Mouse (Mus musculus) neural tube, embryonic 15.5 days (tissue): Measurements from ENCODE around the gene Ak9. TPM values are rescaled to one million over a fixed set of nuclear protein-coding genes. Genes with fewer than 3 reads are reported as not detected.

Experiments
- ATAC-seq: fragments of 200-750 bp; cut with Nextera tagmentation; 2 replicates; pipeline ENCODE4 v1.8.0; 2017; ENCODE audit warnings: mild to moderate bottlenecking, moderate TSS enrichment, moderate library complexity; ENCODE audit not compliant: low FRiP score
- H3K27ac ChIP-seq: fragments of 300-500 bp; sonication (generic); replicated peaks from 2 replicates; pipeline ENCODE4 v1.5.1; 2015; ENCODE audit warnings: mild to moderate bottlenecking, inconsistent platforms
- H3K27me3 ChIP-seq: fragments of 300-500 bp; sonication (generic); replicated peaks from 2 replicates; pipeline ENCODE4 v1.6.1; 2015; ENCODE audit warnings: inconsistent platforms
- H3K36me3 ChIP-seq: fragments of 300-500 bp; sonication (generic); 2 replicates; pipeline ENCODE4 v1.6.1; 2015; ENCODE audit warnings: inconsistent platforms
- H3K4me1 ChIP-seq: fragments of 300-500 bp; sonication (generic); 2 replicates; pipeline ENCODE4 v1.6.1; 2015; ENCODE audit warnings: inconsistent platforms
- H3K4me2 ChIP-seq: fragments of 300-500 bp; sonication (generic); 2 replicates; pipeline ENCODE4 v1.6.1; 2015; ENCODE audit warnings: inconsistent platforms, mild to moderate bottlenecking, moderate library complexity
- H3K4me3 ChIP-seq: fragments of 300-500 bp; sonication (generic); replicated peaks from 2 replicates; pipeline ENCODE4 v1.5.1; 2015; ENCODE audit warnings: mild to moderate bottlenecking, inconsistent platforms
- H3K9ac ChIP-seq: fragments of 300-500 bp; sonication (generic); replicated peaks from 2 replicates; pipeline ENCODE4 v1.6.1; 2015; ENCODE audit warnings: mild to moderate bottlenecking, inconsistent platforms
- H3K9me3 ChIP-seq: fragments of 300-500 bp; sonication (generic); replicated peaks from 2 replicates; pipeline ENCODE4 v1.6.1; 2016; ENCODE audit warnings: inconsistent platforms
- WGBS: fragments of 180-500 bp; shearing (Covaris S2); methylation state at CpG from one replicate; pipeline ENCODE4 v1.1.7; 2015; ENCODE audit warnings: mixed read lengths; 5-methylcytosine and 5-hydroxymethylcytosine counted together
- polyA plus RNA-seq: library from polyadenylated mRNA; unstranded; fragments of >200 nt; fragmentation: Nextera tagmentation; extraction: Ambion mirVana; gene quantifications from 2 replicates; pipeline ENCODE4 v1.2.1, GENCODE M21; 2015

The Ak9 gene
- polyA plus RNA-seq, 1 experiment from 2014 or later: 0.10 TPM

DNA sequence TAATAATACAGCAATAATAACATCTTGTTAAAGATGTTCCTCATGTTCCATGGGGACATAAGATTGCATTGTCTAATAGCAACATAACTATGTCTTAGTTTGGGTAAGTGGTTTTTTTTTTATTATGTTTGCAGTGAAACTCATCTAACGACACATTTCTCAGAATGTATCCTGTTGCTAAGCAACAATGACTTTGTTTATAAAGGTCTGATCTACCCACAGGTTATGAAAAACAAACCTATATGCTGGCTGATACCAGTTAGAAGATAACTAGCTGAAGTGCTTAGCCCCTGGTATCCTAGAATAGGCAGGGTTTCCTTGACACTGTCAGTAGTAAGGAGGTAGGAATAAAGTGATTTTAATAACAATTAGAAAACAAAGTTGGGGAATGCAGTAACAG, 15.7 kb upstream of the Ak9 start:
- Histone ChIP-seq H3K9me3 (no peaks in the 10 kb centered on the region), H3K4me1 (peaks cover 9% of the 10 kb centered on the region), H3K4me3 (no peak overlapping the region), H3K27ac (no peak overlapping the region), H3K9ac (no peak overlapping the region), H3K36me3 (no peaks in the 10 kb centered on the region), H3K27me3 (no peaks in the 10 kb centered on the region), H3K4me2 (no peak overlapping the region)
- no peak for ATAC-seq
- 45% methylated on average over 1 of the region's 1 CpGs for WGBS

DNA sequence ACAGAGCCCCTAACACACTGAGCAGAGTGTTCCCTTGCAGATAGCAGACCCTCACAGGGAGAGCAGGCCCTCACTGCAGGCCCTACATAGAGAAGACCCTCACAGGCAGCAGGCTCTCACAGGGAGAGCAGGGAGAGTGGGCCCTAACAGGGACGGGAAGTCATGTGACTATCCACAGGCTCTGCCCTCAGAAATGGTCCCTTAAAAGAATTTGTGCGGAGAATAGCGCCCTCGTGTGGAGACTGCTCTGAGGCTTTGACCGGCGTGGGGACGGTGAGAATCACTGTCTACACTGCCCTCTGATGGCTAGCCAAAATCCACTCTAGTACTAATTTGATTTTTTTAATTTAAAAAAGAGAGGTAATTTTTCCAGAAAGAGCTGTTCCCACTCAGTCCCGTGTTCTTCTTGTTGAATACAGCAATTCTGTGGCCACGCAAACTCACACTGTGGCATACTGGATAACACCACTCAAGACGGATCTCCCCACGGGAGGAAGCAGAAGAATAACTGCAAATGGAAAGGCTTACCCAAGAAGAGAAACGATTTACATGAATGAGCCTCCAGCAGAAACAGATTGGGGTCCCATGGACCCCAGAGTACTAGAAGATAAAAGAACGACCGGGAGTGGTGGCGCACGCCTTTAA, 14.9 kb upstream of the Ak9 start:
- Histone ChIP-seq H3K27ac (no peak overlapping the region), H3K36me3 (no peaks in the 10 kb centered on the region), H3K9ac (no peak overlapping the region), H3K4me1 (peaks cover 9% of the 10 kb centered on the region), H3K9me3 (no peaks in the 10 kb centered on the region), H3K4me2 (peak overlapping the region; percentile 20; the same call in 1 of the 2 replicates), H3K4me3 (no peak overlapping the region), H3K27me3 (no peaks in the 10 kb centered on the region)
- WGBS: 31% methylated on average over 16 of the region's 16 CpGs
- ATAC-seq: peak; percentile 93

DNA sequence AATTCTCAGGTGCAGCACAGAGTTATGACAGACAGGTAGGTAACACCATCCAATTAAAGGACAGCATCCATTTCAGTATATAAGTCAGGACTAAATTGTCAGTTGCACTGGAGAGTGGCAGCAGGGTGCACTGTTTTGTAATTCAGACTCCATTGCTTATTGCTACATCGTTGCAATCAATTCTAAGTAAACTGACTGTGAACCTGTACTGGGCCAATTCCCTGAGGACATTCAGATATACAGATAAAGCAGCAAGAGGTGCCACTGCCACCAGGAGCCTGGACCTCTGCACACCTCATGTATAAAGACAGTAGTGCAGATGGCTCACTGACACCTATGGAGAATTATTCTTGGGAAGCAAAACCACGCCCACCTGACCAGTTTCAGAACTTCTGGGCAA, 12.8 kb upstream of the Ak9 start:
- Histone ChIP-seq H3K9me3 (no peaks in the 10 kb centered on the region), H3K4me3 (no peak overlapping the region), H3K27ac (no peak overlapping the region), H3K4me1 (peaks cover 17% of the 10 kb centered on the region), H3K36me3 (no peaks in the 10 kb centered on the region), H3K4me2 (no peak overlapping the region), H3K27me3 (no peaks in the 10 kb centered on the region), H3K9ac (no peak overlapping the region)
- no peak for ATAC-seq
- WGBS: 73% methylated on average over 2 of the region's 2 CpGs

DNA sequence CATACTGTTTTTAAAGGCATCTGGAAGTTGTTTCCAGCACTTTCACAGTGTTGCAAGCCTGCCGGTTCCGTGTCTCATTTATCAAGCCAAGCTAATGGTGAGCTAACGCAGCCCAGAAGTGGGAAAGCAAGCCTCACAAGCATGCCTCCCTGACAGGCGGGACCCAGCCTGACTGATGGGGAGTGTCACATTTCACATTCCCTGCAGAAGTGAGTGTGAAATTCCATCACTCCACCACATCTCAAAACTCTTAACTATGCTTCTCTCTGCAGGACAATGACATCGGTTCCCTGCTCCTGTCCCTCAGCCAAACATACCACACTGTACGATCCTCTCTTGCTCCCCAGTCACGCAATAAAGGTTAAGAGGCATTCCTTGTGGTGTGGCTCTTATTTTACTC, 10.8 kb upstream of the Ak9 start:
- ATAC-seq: no peak
- no peak overlapping the region for H3K27ac ChIP-seq
- no peaks in the 10 kb centered on the region for H3K9me3 ChIP-seq
- H3K4me1 ChIP-seq: peaks cover 16% of the 10 kb centered on the region
- H3K36me3 ChIP-seq: no peaks in the 10 kb centered on the region
- no peak overlapping the region for H3K9ac ChIP-seq
- H3K4me3 ChIP-seq: no peak overlapping the region
- H3K4me2 ChIP-seq: no peak overlapping the region
- 27% methylated on average over 7 of the region's 7 CpGs for WGBS
- no peaks in the 10 kb centered on the region for H3K27me3 ChIP-seq

DNA sequence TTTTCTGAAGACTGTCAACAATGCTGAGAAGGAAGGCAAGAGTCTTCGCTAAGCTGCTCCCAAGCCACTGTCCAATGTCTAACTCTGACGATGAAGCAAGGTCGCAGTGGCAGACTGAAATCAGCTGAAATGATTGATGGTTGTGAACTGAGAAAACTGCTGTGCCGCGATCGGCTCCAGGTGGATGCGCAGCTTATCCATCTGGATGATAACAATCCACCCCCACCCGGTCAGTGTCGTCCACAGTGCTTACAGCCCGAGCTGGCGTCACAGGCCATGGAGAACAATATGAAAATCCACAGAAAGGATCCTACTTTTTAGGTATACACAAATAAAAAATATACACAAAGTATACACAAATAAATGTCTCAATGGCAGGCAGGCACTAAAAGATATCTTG, 9.0 kb upstream of the Ak9 start:
- H3K4me3 ChIP-seq: no peak overlapping the region
- H3K9ac ChIP-seq: no peak overlapping the region
- peak; percentile 67; the same call in 1 of the 2 replicates for ATAC-seq
- H3K27ac ChIP-seq: no peak overlapping the region
- WGBS: 39% methylated on average over 11 of the region's 11 CpGs
- no peaks in the 10 kb centered on the region for H3K9me3 ChIP-seq
- no peaks in the 10 kb centered on the region for H3K27me3 ChIP-seq
- H3K4me2 ChIP-seq: peak overlapping the region; percentile 30
- peaks cover 9% of the 10 kb centered on the region for H3K4me1 ChIP-seq
- no peaks in the 10 kb centered on the region for H3K36me3 ChIP-seq

DNA sequence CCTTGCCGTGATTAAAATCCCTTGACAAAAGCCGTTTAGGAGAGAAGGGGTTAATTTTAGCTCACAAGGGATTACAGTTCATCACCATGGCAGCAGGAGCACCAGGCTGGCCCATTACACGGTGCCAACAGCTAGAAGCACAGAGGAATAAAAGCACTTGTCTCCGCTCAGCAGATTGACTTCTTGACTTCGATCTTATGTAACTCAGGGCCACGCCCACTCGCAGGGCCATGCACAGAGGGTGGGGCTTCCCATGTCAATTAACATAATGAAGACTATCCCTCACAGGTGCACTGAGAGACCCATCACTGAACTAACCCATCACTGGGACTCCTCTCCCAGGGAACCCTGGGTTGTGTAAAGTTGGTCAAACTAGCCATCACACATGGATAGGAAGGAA, 8.6 kb upstream of the Ak9 start:
- peak; percentile 65 for ATAC-seq
- peak overlapping the region; percentile 30 for H3K4me2 ChIP-seq
- no peak overlapping the region for H3K27ac ChIP-seq
- no peak overlapping the region for H3K4me3 ChIP-seq
- H3K9ac ChIP-seq: no peak overlapping the region
- WGBS: 12% methylated on average over 7 of the region's 7 CpGs
- H3K36me3 ChIP-seq: no peaks in the 10 kb centered on the region
- peaks cover 9% of the 10 kb centered on the region for H3K4me1 ChIP-seq
- no peaks in the 10 kb centered on the region for H3K27me3 ChIP-seq
- no peaks in the 10 kb centered on the region for H3K9me3 ChIP-seq

DNA sequence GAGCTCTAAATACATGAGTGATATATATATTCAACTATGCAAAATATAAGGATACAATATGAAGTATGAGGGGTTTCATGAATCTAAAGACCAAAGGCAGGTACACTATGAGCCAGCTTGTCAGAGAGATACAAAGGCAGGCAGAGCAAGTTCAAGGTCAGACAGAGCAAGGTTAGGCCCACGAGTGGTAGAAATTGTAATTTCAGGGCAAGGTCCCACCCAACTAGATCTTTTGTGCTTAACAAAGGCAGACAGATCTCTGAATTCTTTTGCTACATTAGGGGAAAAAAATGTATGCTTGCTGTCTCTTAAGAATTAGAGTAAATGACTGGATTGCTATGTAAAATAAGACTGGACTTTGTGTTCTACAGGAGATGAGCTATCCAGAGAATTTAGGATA, 3.6 kb upstream of the Ak9 start:
- no peaks in the 10 kb centered on the region for H3K9me3 ChIP-seq
- H3K36me3 ChIP-seq: no peaks in the 10 kb centered on the region
- no peaks in the 10 kb centered on the region for H3K27me3 ChIP-seq
- ATAC-seq: no peak
- H3K4me1 ChIP-seq: peaks cover 15% of the 10 kb centered on the region
- no peak overlapping the region for H3K27ac ChIP-seq
- 68% methylated on average over 1 of the region's 1 CpGs for WGBS
- H3K4me3 ChIP-seq: no peak overlapping the region
- H3K4me2 ChIP-seq: no peak overlapping the region
- no peak overlapping the region for H3K9ac ChIP-seq

DNA sequence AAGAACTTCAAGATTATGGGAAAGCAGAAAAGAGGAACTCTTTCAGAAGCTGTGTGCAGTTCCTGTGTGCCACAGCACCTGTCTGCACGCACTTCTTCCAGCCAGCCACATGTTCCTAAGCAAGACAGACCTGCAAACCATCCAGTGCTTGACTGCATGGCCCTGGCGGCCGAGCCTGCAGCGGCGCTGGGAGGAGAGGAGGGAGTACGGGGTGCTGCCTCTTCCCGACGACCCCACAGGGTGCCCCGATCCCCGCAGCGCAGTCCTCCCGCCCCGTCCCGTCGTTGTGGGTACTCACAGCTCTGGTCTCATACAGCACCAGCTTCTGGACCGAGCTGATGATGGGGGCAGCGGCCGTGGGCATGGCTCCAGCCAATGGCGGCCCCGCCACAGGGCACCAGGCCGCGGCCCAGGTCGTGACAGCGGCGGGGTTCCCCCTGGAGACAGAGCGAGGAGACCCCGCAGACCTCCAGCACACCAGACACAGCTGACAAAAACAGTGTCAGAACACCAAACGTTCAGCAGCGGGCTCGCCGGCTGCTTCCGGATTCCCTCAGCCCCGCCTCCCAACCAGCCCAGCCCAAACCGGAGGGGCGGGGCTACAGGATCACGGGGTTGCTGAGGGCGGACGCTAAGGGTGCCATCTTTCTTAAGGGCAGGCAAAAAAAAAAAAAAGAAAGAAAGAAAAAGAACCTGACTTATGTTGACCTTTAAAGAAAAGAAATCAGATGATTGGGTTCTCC, 920 bp upstream of the Ak9 start, which contains the start of gene Fig4:
Gene Fig4 (minus strand): TSS at position 572 of the 743 bp plus-strand sequence.
- peak within 1 kb of the TSS; percentile 84 for H3K9ac ChIP-seq
- peak within 1 kb of the TSS; percentile 88 for H3K27ac ChIP-seq
- peaks cover 13% of the 10 kb centered on the region for H3K4me1 ChIP-seq
- no peaks in the 10 kb centered on the region for H3K36me3 ChIP-seq
- WGBS: under 1% methylated on average over 38 of the region's 38 CpGs
- no peaks in the 10 kb centered on the region for H3K9me3 ChIP-seq
- H3K27me3 ChIP-seq: no peaks in the 10 kb centered on the region
- ATAC-seq: peak; percentile 95
- H3K4me2 ChIP-seq: peak within 1 kb of the TSS; percentile 98
- H3K4me3 ChIP-seq: peak within 1 kb of the TSS; percentile 96

DNA sequence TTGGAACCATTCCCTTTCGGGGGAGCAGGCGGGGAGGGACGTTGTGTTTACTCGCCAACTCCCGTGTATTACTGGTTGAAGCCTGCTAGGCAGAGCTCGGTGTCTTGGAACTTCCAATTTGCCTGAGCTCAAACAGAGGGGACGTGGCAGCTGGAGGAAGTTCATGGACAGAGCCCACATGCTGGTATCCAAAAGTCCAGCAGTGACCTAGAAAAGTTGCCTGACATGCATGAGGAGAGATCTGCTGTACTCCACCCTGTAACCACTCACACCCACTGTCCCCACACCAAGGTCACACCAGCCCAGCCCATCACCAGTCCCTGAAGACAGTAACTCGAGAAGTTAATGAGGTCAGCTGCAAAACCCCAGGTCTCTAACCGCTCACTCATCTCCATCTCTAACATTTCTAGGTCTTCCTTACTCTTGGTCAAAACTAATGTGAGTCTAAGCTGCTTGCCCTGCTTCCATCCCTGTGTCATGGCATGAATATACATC, 1.2 kb downstream of the Ak9 start:
- ATAC-seq: no peak
- H3K4me3 ChIP-seq: no peak overlapping the region
- no peak overlapping the region for H3K27ac ChIP-seq
- no peaks in the 10 kb centered on the region for H3K27me3 ChIP-seq
- H3K4me1 ChIP-seq: peaks cover 13% of the 10 kb centered on the region
- H3K36me3 ChIP-seq: no peaks in the 10 kb centered on the region
- H3K9me3 ChIP-seq: no peaks in the 10 kb centered on the region
- 77% methylated on average over 9 of the region's 9 CpGs for WGBS
- H3K9ac ChIP-seq: no peak overlapping the region
- no peak overlapping the region for H3K4me2 ChIP-seq

DNA sequence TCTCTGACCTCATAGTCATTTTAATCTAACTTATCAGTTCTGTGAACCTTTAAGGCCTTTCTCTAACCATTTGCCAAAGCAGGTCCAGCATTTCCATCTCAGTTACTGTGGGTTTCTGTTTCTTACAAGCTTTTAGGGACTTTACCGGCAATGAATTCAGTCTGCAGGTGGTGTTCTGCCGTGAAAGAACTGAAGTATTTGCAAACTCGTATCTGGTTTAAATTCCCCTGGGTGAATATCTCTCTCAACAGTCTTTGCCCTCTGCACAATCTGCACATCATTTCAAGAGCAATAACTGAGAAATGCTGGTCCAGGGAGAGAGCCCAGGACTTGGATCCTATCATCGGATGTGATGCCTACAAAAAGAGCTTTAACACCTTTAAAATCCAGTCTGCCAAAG, 4.4 kb downstream of the Ak9 start:
- ATAC-seq: no peak
- Histone ChIP-seq H3K4me1 (peaks cover 2% of the 10 kb centered on the region; the same call in 1 of the 2 replicates), H3K27me3 (no peaks in the 10 kb centered on the region), H3K27ac (no peak overlapping the region), H3K9me3 (no peaks in the 10 kb centered on the region), H3K9ac (no peak overlapping the region), H3K4me3 (no peak overlapping the region), H3K36me3 (no peaks in the 10 kb centered on the region), H3K4me2 (no peak overlapping the region)
- 88% methylated on average over 4 of the region's 4 CpGs for WGBS

DNA sequence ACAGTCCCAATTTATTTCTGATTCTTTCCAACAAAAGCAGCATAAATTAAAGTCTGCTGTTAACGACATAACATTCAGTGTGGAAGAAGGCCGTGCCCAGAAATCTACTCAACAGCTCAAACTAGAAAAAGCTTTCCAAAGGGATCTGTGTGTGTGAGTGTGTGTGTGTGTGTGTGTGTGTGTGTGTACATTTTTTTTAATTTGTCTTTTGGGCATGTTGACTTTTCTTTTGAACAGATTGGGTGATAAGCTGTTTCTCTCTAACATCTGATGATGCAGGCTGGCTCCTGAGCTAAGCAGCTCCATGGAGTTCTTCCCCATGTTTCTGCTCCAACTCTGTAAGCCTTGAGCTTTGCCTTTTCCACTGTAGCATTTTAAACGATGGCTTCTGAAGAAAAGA, 12.1 kb downstream of the Ak9 start:
- Histone ChIP-seq H3K4me2 (no peak overlapping the region), H3K9ac (no peak overlapping the region), H3K4me3 (no peak overlapping the region), H3K9me3 (no peaks in the 10 kb centered on the region), H3K4me1 (no peaks in the 10 kb centered on the region), H3K27me3 (no peaks in the 10 kb centered on the region), H3K27ac (no peak overlapping the region), H3K36me3 (no peaks in the 10 kb centered on the region)
- 83% methylated on average over 3 of the region's 3 CpGs for WGBS
- no peak for ATAC-seq

DNA sequence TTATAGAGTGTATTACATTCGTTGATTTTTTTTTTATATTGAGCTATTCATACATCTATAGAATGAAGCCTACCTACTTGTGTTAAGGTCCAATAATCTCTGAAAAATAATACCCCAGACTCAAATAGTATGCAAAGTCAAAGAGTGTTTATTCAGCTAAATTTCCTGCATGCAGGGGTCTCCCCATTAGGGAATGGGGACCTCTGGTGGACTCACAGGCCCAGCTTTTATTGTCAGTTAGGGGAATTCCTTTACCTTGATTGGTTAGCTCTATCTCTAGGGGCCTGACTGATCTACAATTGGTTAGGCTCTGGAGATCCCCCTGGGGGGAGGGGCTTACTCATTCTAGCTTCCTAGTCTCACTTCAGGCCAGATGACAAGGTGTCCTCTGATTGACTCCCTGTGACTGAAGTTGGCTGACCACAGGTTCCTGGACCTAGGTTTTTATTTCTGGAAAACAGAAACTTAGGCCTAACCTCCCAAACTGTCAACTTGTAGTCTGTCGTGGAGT, 28.8 kb downstream of the Ak9 start:
- no peak overlapping the region for H3K9ac ChIP-seq

More for the DNA sequence above, 28.8 kb downstream of the Ak9 start:
- no peak overlapping the region for H3K4me3 ChIP-seq
- H3K4me1 ChIP-seq: no peaks in the 10 kb centered on the region
- no peaks in the 10 kb centered on the region for H3K36me3 ChIP-seq
- WGBS: 83% methylated on average over 2 of the region's 2 CpGs
- H3K27ac ChIP-seq: no peak overlapping the region
- H3K9me3 ChIP-seq: no peaks in the 10 kb centered on the region
- H3K4me2 ChIP-seq: no peak overlapping the region
- no peaks in the 10 kb centered on the region for H3K27me3 ChIP-seq
- no peak for ATAC-seq
